Mouse (Mus musculus): Measurements from ENCODE around the gene Pim3.

The Pim3 gene

DNA sequence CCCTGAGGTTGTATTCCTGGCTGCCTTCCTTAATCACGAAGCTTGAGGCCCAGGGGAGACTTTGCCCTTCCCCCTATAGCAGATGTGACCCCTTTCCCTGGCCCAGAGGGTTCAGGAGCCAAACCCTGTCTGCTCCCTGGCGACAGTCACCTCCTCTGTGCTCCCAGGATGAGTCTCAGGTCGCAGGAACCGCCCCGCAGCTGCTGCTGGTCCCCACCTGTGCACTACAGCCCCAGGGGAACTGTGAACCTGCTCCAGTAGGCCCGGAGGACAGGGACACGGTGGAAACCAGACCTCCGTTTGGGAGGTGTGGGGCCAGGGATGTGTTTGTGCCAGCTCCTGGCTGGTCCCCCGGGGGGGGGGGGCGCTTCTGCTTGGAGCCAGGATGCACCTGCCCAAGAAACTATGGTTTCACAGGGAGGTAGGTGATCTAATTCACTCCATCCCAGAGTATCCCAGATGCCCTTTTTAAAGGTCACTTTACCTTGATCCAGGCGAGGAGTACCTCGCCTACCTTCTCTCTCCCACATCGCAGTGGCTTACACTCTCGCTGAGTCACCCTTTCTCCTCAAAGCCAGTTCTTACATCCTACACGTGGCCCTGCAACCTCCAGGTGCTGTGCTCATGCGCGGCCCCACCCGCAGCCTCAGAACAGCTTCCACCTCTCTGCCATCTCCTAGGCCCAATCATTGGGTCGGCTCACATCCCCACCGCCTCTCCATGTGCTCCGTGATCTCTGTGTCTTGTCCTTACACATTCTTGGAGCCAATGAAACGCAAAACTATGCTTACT, 19.5 kb downstream of the Pim3 start:
- DNase-seq (ENCODE audit: low read depth, low spot score), result no peak

DNA sequence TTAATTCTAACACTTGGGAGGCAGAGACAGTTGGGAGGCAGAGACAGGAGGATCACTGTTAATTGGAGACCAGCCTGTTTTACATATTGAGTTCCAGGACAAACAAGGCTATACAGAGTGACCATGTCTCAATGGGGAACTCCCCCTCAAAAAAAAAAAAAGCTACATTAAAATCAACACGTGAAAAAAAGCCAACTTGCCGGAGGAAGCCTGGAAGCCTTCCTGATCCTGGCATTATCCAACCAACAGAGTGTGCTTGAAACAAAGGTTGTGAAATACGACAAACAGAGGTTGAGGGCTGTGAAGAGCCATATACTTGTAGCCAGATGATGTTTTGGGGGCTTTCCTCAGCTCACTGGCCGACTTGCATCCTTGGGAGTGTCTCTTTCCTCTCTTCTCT, 20.9 kb downstream of the Pim3 start:
- DNase-seq (ENCODE audit: low read depth, low spot score), result no peak

DNA sequence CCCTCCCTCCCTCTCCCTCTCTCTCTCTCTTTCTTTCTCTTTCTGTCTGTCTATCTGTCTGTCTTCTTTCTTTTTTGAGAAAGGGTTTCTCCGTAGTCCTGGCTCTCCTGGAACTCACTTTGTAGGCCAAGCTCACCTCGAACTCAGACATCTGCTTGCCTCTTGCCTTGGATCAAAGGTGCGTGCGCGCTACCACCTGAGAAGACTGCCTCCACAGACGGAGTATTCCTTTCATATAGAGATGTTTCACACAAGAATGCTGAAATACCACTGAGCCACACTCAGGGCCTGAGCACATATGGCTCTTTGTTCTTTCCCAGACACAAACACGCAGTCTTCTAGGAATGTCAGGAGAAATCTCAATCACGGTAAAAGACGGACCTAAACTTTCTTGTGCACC, 21.4 kb downstream of the Pim3 start:
- no peak for DNase-seq (ENCODE audit: low read depth, low spot score)

DNA sequence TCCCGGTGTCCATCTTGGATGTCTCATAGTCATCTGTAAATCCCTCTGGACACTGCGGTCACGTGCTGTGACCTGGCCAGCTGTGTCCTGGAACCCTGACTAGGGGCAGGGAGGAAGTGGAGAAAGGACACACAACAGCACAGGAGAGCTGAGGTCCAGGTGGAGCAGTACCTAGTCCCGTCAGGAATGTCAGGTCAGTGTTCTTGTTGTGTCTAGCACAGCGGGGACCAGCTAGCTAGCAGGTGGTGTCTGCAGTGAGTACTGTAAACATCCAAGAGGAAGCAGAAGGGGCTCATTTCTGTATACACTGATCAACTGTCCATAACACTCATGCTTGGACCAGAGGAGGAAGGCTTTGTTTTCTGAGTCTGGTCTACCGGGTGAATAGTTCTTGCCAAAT, 23.4 kb downstream of the Pim3 start:
- no peak for DNase-seq (ENCODE audit: low read depth, low spot score)

DNA sequence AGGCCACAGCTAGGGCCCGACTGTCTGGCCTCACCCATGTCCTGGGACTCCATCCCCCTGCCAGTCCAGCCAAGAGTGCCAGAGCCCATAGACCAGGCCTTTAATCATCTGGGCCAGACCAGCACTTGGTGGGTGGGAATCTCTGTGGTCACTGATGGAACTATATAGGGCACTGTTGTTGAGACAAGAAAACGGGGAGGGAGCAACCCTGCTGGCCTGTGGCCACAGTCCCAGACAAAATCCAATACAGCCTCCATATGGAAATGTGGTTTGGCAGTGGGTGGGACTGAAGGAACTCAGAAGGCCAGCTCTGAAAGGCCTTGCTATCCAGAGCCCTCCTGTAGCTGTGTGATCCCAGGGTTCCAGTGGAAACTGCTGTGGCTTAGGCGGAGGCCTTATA, 27.0 kb downstream of the Pim3 start:
- DNase-seq (ENCODE audit: low read depth, low spot score), result no peak

DNA sequence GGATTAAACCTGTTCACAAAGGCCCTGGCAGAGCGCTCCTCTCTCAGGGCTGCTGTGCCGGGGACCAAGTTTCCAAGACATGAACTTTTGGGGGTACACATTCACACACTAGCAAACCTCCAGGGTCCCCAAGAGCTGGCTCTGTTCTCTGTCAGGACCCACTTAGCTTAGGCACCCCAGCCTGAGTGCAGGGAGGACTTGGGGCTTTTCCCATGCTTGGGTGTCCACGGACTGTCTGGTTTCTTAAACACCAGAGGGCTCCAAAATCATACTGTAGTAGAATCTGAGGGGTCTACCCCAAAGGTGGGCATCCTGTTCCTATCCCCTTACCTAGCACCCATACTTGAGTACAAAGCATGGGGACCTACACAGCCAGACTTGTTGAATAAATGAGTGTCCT, 28.0 kb downstream of the Pim3 start:
- DNase-seq (ENCODE audit: low read depth, low spot score), result no peak

DNA sequence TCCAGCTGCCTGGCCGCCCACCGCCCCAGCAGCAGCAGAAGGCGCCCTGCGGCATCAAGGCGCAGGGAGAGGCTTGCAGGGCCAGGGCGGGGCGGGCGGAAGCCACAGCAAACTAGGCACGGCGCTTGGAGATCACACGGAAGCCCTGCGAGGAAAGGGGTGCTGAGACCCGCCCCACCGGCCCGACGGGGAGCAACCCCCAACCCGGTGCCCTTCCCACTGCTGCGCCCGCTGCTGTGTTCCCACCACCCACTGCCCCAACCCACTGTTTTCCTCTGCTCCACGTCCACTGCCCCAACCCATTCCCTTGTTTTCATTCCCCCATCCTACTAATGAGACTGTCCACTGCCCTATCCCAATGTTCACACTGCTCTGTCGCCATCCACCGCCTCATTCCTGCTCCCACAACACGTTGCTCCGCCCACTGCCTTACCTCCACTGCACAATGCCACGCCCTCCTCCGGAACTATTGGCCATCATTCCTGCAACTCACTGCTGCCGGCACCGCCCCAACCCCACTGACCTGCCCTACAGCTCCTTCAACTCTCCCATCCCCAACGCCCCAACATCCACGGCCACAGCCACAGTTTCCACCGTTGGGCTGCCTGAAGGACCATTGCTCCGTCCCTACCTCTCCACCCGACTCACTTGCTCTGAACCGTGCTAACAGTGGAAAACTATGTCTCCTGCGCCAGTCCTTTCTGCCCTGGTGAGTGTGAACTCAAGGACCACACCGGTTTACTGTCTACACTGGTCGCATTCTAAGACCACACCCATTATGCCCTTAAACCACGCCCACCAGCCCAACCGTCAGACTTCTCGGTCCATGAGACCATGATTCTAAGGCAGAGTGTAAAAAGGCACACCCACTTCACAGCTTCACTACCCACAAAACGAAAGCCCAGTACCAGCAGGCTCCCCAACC, 29.0 kb downstream of the Pim3 start:
- peak; percentile 80 for DNase-seq (ENCODE audit: low read depth, low spot score)

- no peak for DNase-seq (ENCODE audit: low read depth, low spot score)
These were observed 29.7 kb downstream of the Pim3 start for GRCm38 (mm10) chr15:88891676-88892040.

DNA sequence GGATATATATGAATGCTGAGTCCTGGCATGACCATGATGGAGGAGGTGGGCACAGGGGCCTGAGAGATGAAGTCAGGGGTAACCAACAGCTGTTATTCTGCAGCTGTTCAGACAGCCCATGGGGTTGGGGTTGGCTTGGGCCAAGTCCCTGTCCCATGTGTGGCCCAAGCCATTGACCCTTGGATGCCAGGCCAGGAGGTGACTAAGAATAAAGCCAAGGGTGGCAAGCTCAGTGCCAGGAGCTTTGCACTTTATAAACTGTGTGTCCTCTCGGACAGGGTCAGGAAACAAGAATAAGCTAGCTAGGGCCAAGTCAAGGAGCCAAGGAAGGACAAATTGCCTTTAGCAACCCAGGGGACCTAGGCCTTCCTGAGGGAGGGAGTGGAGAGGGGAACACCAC, 30.3 kb downstream of the Pim3 start:
- DNase-seq (ENCODE audit: low read depth, low spot score), result no peak

DNA sequence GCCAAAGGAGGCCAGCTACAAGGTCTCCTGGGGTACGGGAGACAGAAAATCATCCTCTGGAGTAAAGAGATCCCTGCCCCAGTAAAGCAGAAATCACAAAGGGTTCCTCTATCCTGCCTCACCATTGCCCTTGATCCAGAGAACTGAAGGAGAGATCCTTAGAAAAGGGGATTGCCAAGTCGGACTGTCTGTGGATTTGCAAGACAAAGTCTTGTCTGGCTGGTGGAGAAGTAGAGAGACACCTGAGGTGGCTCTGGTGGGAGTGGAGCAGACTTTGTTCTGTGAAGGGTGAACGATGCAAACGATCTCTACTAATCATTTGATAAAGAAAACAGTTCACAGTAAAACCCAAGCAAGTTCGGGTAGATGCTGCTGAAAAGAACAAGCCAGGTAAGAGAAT, 30.9 kb downstream of the Pim3 start:
- no peak for DNase-seq (ENCODE audit: low read depth, low spot score)

DNA sequence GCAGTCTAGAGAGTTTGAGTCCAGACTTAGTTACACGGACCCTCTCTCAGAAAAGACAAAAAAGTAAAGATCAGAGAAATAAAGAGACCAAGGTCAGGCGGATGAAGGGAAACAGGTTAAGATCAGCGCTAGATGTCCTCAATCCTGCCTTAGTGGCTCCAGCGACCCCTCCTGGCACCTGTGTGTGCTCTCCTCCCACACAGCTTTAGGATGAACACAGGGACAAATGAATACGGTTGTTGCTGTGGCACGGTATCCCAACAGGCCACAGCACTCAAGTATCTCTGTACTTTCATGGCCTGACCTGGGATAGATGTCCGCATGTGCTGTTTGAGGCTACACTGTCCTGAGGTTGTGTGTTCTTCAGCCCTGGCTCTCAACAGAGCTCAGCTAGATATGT, 33.1 kb downstream of the Pim3 start:
- DNase-seq (ENCODE audit: low read depth, low spot score), result no peak

- DNase-seq (ENCODE audit: low read depth, low spot score), result no peak
These were observed 33.9 kb downstream of the Pim3 start for GRCm38 (mm10) chr15:88895891-88896290.

DNA sequence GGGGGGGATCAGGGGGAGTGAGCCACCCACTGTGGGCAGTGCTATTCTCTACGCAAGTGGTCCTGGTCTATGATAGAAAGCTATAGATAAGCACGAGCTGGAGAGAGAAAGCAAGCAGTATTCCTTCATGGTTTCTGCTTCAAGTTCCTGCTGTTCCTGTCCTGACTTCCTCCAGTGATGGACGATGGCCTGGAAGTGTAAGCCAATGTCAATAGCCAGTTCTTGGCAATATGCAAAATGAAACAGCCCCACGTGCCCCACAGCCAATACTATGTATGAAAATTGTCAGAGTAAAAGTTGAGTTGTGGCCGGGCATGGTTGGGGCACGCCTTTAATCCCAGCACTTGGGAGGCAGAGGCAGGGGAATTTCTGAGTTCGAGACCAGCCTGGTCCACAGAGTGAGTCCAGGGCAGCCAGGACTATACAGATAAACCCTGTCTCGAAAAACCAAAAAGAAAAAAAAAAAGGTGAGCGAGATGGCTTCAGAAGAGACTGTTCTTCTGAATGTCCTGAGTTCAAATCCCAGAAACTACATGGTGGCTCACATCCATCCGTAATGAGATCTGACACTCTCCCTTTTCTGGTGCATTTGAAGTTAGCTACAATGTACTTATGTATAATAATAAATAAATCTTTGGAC, 34.5 kb downstream of the Pim3 start:
- DNase-seq (ENCODE audit: low read depth, low spot score), result no peak

DNA sequence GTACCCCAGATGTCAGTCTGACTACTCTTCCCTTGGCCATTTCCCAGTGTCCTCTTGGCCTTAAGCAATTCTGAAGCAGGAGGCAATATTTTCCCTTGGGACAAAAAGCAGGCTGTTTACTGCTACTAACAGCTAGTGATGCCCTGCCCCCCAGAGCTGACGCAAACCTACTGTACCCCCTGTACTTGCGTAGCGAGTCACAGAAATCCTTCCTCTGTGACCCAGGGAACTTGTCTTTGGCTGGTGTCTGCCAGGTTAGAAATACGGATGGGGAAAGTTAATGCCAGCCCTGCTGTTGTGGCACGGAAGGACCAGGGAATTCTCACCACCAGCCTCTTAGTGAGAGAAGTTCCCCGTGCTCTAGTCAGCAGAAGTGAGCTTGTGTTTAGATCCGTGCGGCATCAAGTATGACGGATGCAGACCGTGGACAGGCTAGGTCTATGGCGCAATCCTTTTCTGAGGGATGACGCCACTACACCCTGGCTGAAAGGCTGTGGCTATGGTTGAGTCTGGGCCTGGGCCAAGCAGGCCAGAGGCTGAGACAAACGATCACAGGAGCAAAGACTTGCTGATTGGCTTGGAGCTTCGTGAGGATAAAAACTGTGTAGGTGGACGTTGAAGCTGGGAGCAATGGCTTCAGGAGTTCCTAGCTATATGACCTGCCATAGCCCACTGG, 40.4 kb downstream of the Pim3 start:
- DNase-seq (ENCODE audit: low read depth, low spot score), result no peak

DNA sequence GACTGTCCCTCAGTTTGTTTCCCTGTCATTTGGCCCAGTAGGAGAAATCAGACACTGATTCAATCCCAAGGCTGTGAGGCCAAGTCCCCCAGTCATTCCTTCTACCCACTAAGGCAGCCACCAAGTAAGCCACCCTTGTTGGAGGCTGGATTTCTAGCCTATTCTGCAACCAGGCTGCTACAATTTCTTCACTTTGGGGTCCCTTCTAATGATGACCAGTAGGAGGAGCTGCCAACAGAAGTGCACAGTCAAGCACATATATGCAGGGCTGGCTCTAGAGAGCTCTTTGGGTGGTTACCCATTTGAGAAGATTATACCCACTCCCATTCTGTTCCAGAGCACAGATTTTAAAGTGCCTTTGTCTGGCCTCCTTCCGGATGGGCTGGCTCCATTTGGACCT, 41.1 kb downstream of the Pim3 start:
- DNase-seq (ENCODE audit: low read depth, low spot score), result no peak

GRCm38 (mm10) chr15:88904056-88904811, 42.2 kb downstream of the Pim3 start:
- no peak for DNase-seq (ENCODE audit: low read depth, low spot score)

DNA sequence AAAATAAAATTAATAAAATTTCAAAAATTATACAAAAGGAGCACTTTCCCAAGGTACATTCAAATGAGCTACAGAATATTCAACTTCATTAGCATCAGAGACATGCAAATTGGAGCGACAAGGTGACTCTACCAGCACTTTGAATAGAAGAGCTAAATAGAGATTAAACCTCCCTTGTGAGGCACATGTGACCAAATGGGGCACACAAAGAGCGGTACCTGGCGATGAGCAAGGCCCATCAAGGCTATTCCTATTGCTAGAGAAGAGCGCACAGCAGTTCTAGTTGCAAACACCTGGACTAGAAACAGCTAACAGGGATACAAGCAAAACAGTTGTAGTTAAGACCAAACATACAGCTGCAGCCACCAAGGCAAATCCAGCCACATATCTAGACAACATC, 44.4 kb downstream of the Pim3 start:
- no peak for DNase-seq (ENCODE audit: low read depth, low spot score)

DNA sequence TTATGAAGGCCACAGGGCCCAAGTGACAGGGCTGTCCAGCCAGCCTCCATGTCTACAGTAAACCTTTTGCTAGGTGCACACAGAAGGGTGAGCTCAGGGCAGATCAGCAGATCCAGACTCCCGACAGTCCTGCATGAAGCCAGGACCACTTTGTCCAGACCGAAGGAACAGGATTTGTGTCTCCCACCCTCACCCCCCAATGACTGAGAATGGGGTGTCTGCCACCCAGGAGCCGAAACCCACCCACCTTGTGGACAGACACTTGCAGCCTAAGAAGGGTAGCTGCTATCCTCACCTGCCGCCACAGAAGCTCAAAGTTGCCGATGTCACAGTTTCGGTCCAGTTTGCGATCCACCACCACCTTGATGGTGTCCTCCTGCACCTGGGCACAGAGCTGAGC, 53.1 kb downstream of the Pim3 start:
- no peak for DNase-seq (ENCODE audit: low read depth, low spot score)

Measured in forelimb bud, embryonic 11.5 days (tissue).